ENCODE assay signal across 10 mouse cellular contexts in the genomic region with DNA sequence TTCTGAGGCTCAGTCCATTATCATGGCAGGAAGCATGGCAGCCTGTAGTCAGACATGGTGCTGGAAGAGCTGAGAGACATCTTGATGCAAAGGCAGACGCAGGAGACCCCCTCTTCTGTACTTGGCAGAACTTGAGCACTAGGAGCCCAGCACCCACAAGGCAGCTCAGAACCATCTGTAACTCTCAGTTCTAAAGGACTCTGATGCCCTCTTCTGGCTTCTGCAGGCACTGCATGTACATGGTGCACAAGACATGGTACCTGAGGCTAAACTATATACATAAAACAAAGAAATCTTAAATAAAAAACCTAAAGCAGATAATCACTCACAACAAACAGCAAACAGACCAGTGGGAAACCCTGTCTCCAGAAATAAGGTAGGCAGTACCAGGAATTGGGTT. TPM values are rescaled to one million over a fixed set of nuclear protein-coding genes. Genes with fewer than 3 reads are reported as not detected.
DNase-seq lines count a peak whose midpoint lies in the region; ATAC-seq lines count a peak whose summit lies in the region.
"Had no signal": no experiment of that assay in that cellular context is flagged by ENCODE, and none has a peak within 500 bp of the region (broad histone marks: within the 10 kb centered on the region; RNA-seq: fewer than 3 reads in every experiment).

No protein-coding gene starts in this region.

- peaks cover 37% of the 10 kb centered on the region for H3K36me3 ChIP-seq in midbrain, embryonic 14.5 days (ENCODE audit: control insufficient read depth, insufficient read depth, low read length)
- H3K36me3 ChIP-seq in midbrain, embryonic 15.5 days (replicated peaks): peaks cover 24% of the 10 kb centered on the region
- H3K36me3 ChIP-seq in limb, embryonic 10.5 days: peaks cover 65% of the 10 kb centered on the region
- H3K36me3 ChIP-seq in hindbrain, embryonic 14.5 days (replicated peaks; ENCODE audit: control insufficient read depth, insufficient read depth): peaks cover 63% of the 10 kb centered on the region

- no peak for ATAC-seq in midbrain, embryonic 14.5 days (ENCODE audit: low FRiP score, low TSS enrichment)
- no peak for ATAC-seq in midbrain, embryonic 15.5 days (replicated peaks)
- ATAC-seq in hindbrain, embryonic 14.5 days (ENCODE audit: low FRiP score): no peak

- H3K4me2 ChIP-seq in midbrain, embryonic 14.5 days (ENCODE audit: low read length): no peak overlapping the region
- no peak overlapping the region for H3K4me2 ChIP-seq in midbrain, embryonic 15.5 days
- H3K4me2 ChIP-seq in hindbrain, embryonic 14.5 days (replicated peaks): no peak overlapping the region
- H3K4me2 ChIP-seq: heart, embryonic 15.5 days had no signal

- no peak overlapping the region for H3K9ac ChIP-seq in midbrain, embryonic 14.5 days (replicated peaks; ENCODE audit: low read length)
- no peak overlapping the region for H3K9ac ChIP-seq in midbrain, embryonic 15.5 days
- no peak overlapping the region for H3K9ac ChIP-seq in hindbrain, embryonic 14.5 days
- H3K9ac ChIP-seq: heart, embryonic 15.5 days had no signal

- no peak overlapping the region for H3K27ac ChIP-seq in midbrain, embryonic 14.5 days (replicated peaks; ENCODE audit: low read depth, low read length)
- H3K27ac ChIP-seq in midbrain, embryonic 15.5 days: no peak overlapping the region
- H3K27ac ChIP-seq in limb, embryonic 10.5 days: no peak overlapping the region
- no peak overlapping the region for H3K27ac ChIP-seq in hindbrain, embryonic 14.5 days
- H3K27ac ChIP-seq: heart, embryonic 15.5 days had no signal

- no peak overlapping the region for H3K4me3 ChIP-seq in midbrain, embryonic 14.5 days (replicated peaks; ENCODE audit: low read depth, low read length)
- H3K4me3 ChIP-seq in midbrain, embryonic 15.5 days: no peak overlapping the region
- H3K4me3 ChIP-seq in limb, embryonic 10.5 days: no peak overlapping the region
- H3K4me3 ChIP-seq in hindbrain, embryonic 14.5 days (replicated peaks; ENCODE audit: low read length): no peak overlapping the region
- H3K4me3 ChIP-seq: heart, embryonic 15.5 days had no signal

- 67% methylated on average over 1 of the region's 1 CpGs for WGBS in midbrain, embryonic 14.5 days
- 70% methylated on average over 1 of the region's 1 CpGs for WGBS in midbrain, embryonic 15.5 days
- 84% methylated on average over 1 of the region's 1 CpGs for WGBS in limb, embryonic 10.5 days
- WGBS in hindbrain, embryonic 14.5 days: 72% methylated on average over 1 of the region's 1 CpGs

- peak; percentile 59 for DNase-seq in midbrain, embryonic 14.5 days
- peak; percentile 81 for DNase-seq in R1 (ENCODE audit: low read depth, low spot score)
- peak; percentile 52 for DNase-seq in cerebellum, adult 9-11 months
- DNase-seq in heart, postnatal 10 days: peak; percentile 57 to 71
- peak; percentile 64 for DNase-seq in limb, embryonic 10.5 days (ENCODE audit: low spot score)
- peak; percentile 49 to 57 for DNase-seq in right cerebral cortex, postnatal 10 days (ENCODE audit: low spot score in 2 of 2)
- no peak for DNase-seq in hindbrain, embryonic 14.5 days (ENCODE audit: low spot score)

- no peaks in the 10 kb centered on the region for H3K27me3 ChIP-seq in midbrain, embryonic 14.5 days (ENCODE audit: control insufficient read depth, insufficient read depth, low read length)
- H3K27me3 ChIP-seq in midbrain, embryonic 15.5 days (replicated peaks): no peaks in the 10 kb centered on the region
- no peaks in the 10 kb centered on the region for H3K27me3 ChIP-seq in limb, embryonic 10.5 days (ENCODE audit: low read depth, poor library complexity, severe bottlenecking)
- no peaks in the 10 kb centered on the region for H3K27me3 ChIP-seq in hindbrain, embryonic 14.5 days (ENCODE audit: control insufficient read depth, insufficient read depth, low read length)
- H3K27me3 ChIP-seq: heart, embryonic 15.5 days had no signal

- intact Hi-C loops in heart, postnatal 10 days (cut with DNase I): loop anchor here (2.0 to 5.0 kb wide), 3 partner anchors 58 to 92 kb away; partner anchors contain the start of gene Pias3

- no peaks in the 10 kb centered on the region for H3K9me3 ChIP-seq in midbrain, embryonic 14.5 days (ENCODE audit: control insufficient read depth, low read length)
- H3K9me3 ChIP-seq in midbrain, embryonic 15.5 days: no peaks in the 10 kb centered on the region
- H3K9me3 ChIP-seq in limb, embryonic 10.5 days (replicated peaks): no peaks in the 10 kb centered on the region
- no peaks in the 10 kb centered on the region for H3K9me3 ChIP-seq in hindbrain, embryonic 14.5 days (ENCODE audit: control insufficient read depth, low read length)
- H3K9me3 ChIP-seq: heart, embryonic 15.5 days had no signal

- peaks cover 11% of the 10 kb centered on the region; the same call in 1 of the 2 replicates for H3K4me1 ChIP-seq in midbrain, embryonic 14.5 days (ENCODE audit: control insufficient read depth, insufficient read depth, low read length)
- H3K4me1 ChIP-seq in midbrain, embryonic 15.5 days: peaks cover 23% of the 10 kb centered on the region
- peaks cover 22% of the 10 kb centered on the region for H3K4me1 ChIP-seq in limb, embryonic 10.5 days
- peaks cover 14% of the 10 kb centered on the region for H3K4me1 ChIP-seq in hindbrain, embryonic 14.5 days (replicated peaks; ENCODE audit: control insufficient read depth, insufficient read depth, low read length)

RNA-seq across cellular contexts. Expression of gene Gm42957, which starts 3.9 kb away (rescaled TPM):
- 0.11 TPM in 1 of 2 replicates, not detected in the other for polyA plus RNA-seq in midbrain, embryonic 14.5 days (2014; fragmentation: Nextera tagmentation; extraction: Ambion mirVana)
- polyA plus RNA-seq in midbrain, embryonic 15.5 days (2015; fragmentation: Nextera tagmentation; extraction: Ambion mirVana): 0.11 and 0.34 TPM in 2 replicates
- total RNA-seq in heart, postnatal 10 days (2021): under 1 TPM in 1 of 2 experiments, not detected in 1; 0.20 TPM
- polyA plus RNA-seq in limb, embryonic 10.5 days (2016; fragmentation: Nextera tagmentation; extraction: Ambion mirVana): 0.08 and 0.14 TPM in 2 replicates
- 0.07 TPM in 1 of 2 replicates, not detected in the other for polyA plus RNA-seq in hindbrain, embryonic 14.5 days (2014; fragmentation: Nextera tagmentation; extraction: Ambion mirVana)
- polyA plus RNA-seq: neural tube, embryonic 14.5 days had no signal

RNA-seq across cellular contexts. Expression of gene Pex11b, which starts 4.0 kb away (rescaled TPM):
- 61.3 and 61.5 TPM in 2 replicates for polyA plus RNA-seq in midbrain, embryonic 14.5 days (2014; fragmentation: Nextera tagmentation; extraction: Ambion mirVana)
- 58.7 and 58.8 TPM in 2 replicates for polyA plus RNA-seq in midbrain, embryonic 15.5 days (2015; fragmentation: Nextera tagmentation; extraction: Ambion mirVana)
- total RNA-seq in heart, postnatal 10 days (2021): 10 to 100 TPM; 30.3 to 35.3 TPM
- 40.9 and 44.6 TPM in 2 replicates for polyA plus RNA-seq in limb, embryonic 10.5 days (2016; fragmentation: Nextera tagmentation; extraction: Ambion mirVana)
- polyA plus RNA-seq in hindbrain, embryonic 14.5 days (2014; fragmentation: Nextera tagmentation; extraction: Ambion mirVana): 57.0 and 58.2 TPM in 2 replicates

RNA-seq across cellular contexts. Expression of gene Itga10, which starts 6.2 kb away (rescaled TPM):
- polyA plus RNA-seq in midbrain, embryonic 14.5 days (2014; fragmentation: Nextera tagmentation; extraction: Ambion mirVana): 0.62 and 0.84 TPM in 2 replicates
- polyA plus RNA-seq in midbrain, embryonic 15.5 days (2015; fragmentation: Nextera tagmentation; extraction: Ambion mirVana): 1.5 and 1.6 TPM in 2 replicates
- 1 to 10 TPM in 1 of 2 experiments, under 1 TPM in 1; 0.60 to 1.5 TPM for total RNA-seq in heart, postnatal 10 days (2021)
- 0.58 and 0.80 TPM in 2 replicates for polyA plus RNA-seq in limb, embryonic 10.5 days (2016; fragmentation: Nextera tagmentation; extraction: Ambion mirVana)
- polyA plus RNA-seq in hindbrain, embryonic 14.5 days (2014; fragmentation: Nextera tagmentation; extraction: Ambion mirVana): 0.86 and 0.99 TPM in 2 replicates

RNA-seq across cellular contexts. Expression of gene Rbm8a, which starts 9.5 kb away (rescaled TPM):
- 125 and 139 TPM in 2 replicates for polyA plus RNA-seq in midbrain, embryonic 14.5 days (2014; fragmentation: Nextera tagmentation; extraction: Ambion mirVana)
- polyA plus RNA-seq in midbrain, embryonic 15.5 days (2015; fragmentation: Nextera tagmentation; extraction: Ambion mirVana): 121 and 127 TPM in 2 replicates
- total RNA-seq in heart, postnatal 10 days (2021): 10 to 100 TPM; 47.9 to 55.9 TPM
- polyA plus RNA-seq in limb, embryonic 10.5 days (2016; fragmentation: Nextera tagmentation; extraction: Ambion mirVana): 224 and 228 TPM in 2 replicates
- 101 and 104 TPM in 2 replicates for polyA plus RNA-seq in hindbrain, embryonic 14.5 days (2014; fragmentation: Nextera tagmentation; extraction: Ambion mirVana)

RNA-seq across cellular contexts. Expression of gene Ankrd35, which starts 30.7 kb away (rescaled TPM):
- polyA plus RNA-seq in midbrain, embryonic 14.5 days (2014; fragmentation: Nextera tagmentation; extraction: Ambion mirVana): 0.57 and 0.84 TPM in 2 replicates
- polyA plus RNA-seq in midbrain, embryonic 15.5 days (2015; fragmentation: Nextera tagmentation; extraction: Ambion mirVana): 2.1 TPM in 2 replicates
- total RNA-seq in heart, postnatal 10 days (2021): under 1 TPM; 0.55 to 0.60 TPM
- polyA plus RNA-seq in limb, embryonic 10.5 days (2016; fragmentation: Nextera tagmentation; extraction: Ambion mirVana): 0.09 and 0.10 TPM in 2 replicates
- 1.7 and 1.8 TPM in 2 replicates for polyA plus RNA-seq in hindbrain, embryonic 14.5 days (2014; fragmentation: Nextera tagmentation; extraction: Ambion mirVana)
